10 mouse cellular contexts compared by ENCODE assay signal in the genomic region with DNA sequence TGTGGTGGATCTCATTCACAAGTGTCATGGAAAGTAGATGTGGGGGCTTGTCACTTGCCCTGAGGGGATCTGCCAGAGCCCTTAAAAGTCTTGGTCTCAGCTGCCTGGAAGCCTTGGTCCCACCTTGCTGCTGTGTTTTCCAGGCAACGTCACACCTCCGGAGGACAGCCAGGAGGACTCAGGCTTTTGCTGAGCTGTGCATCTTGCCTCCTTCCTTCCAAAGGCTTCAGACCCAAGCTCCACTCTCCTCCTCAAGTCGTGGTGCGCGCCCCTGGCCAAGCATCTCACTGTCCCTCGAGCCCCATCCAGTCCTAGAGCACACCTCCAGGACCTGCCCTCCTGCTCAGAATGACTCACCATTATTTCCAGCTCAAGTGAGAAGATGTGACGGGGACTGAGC. TPM values are rescaled to one million over a fixed set of nuclear protein-coding genes. Genes with fewer than 3 reads are reported as not detected.
DNase-seq lines count a peak whose midpoint lies in the region; ATAC-seq lines count a peak whose summit lies in the region.
"Had no signal": no experiment of that assay in that cellular context is flagged by ENCODE, and none has a peak within 500 bp of the region (broad histone marks: within the 10 kb centered on the region; RNA-seq: fewer than 3 reads in every experiment).

No protein-coding gene starts in this region.

- H3K9ac ChIP-seq in forebrain, embryonic 12.5 days, result no peak overlapping the region
- H3K9ac ChIP-seq in forebrain, embryonic 11.5 days (ENCODE audit: low read length), result no peak overlapping the region
- H3K9ac ChIP-seq in lung, embryonic 16.5 days (ENCODE audit: low read length), result peak overlapping the region; percentile 60
- peak overlapping the region; percentile 86; the same call in 1 of the 2 replicates for H3K9ac ChIP-seq in hindbrain, embryonic 16.5 days (ENCODE audit: low read depth, low read length)
- peak overlapping the region; percentile 70; the same call in 1 of the 2 replicates for H3K9ac ChIP-seq in neural tube, embryonic 15.5 days (replicated peaks)

- no peak overlapping the region for H3K27ac ChIP-seq in forebrain, embryonic 12.5 days
- no peak overlapping the region for H3K27ac ChIP-seq in forebrain, embryonic 11.5 days (ENCODE audit: low read depth, low read length)
- no peak overlapping the region for H3K27ac ChIP-seq in lung, embryonic 16.5 days (ENCODE audit: low read length)
- peak overlapping the region; percentile 91; the same call in 1 of the 2 replicates for H3K27ac ChIP-seq in hindbrain, embryonic 16.5 days (ENCODE audit: low read depth, low read length)
- H3K27ac ChIP-seq in neural tube, embryonic 15.5 days (replicated peaks), result no peak overlapping the region; the same call in 1 of the 2 replicates

- H3K4me2 ChIP-seq in forebrain, embryonic 12.5 days, result peak overlapping the region; percentile 99; the same call in 1 of the 2 replicates
- no peak overlapping the region for H3K4me2 ChIP-seq in forebrain, embryonic 11.5 days (ENCODE audit: low read depth, low read length, severe bottlenecking)
- peak overlapping the region; percentile 72 for H3K4me2 ChIP-seq in lung, embryonic 16.5 days (ENCODE audit: low read depth, low read length)
- peak overlapping the region; percentile 85 for H3K4me2 ChIP-seq in hindbrain, embryonic 16.5 days (ENCODE audit: low read length)
- H3K4me2 ChIP-seq in neural tube, embryonic 15.5 days, result peak overlapping the region; percentile 88

- H3K4me1 ChIP-seq in forebrain, embryonic 12.5 days, result peaks cover 16% of the 10 kb centered on the region
- H3K4me1 ChIP-seq in forebrain, embryonic 11.5 days (replicated peaks; ENCODE audit: control insufficient read depth, insufficient read depth, low read length), result peaks cover 2% of the 10 kb centered on the region; the same call in 1 of the 2 replicates
- H3K4me1 ChIP-seq in lung, embryonic 16.5 days (replicated peaks; ENCODE audit: control insufficient read depth, insufficient read depth, low read length), result 0 out of 2 replicates have a peak, but pooled peaks cover 5% of the 10 kb centered on the region
- peaks cover 25% of the 10 kb centered on the region for H3K4me1 ChIP-seq in hindbrain, embryonic 16.5 days (ENCODE audit: control insufficient read depth, insufficient read depth, low read depth, low read length)
- H3K4me1 ChIP-seq in neural tube, embryonic 15.5 days, result peaks cover 46% of the 10 kb centered on the region

- peaks cover 54% of the 10 kb centered on the region for H3K27me3 ChIP-seq in forebrain, embryonic 12.5 days
- peaks cover 30% of the 10 kb centered on the region for H3K27me3 ChIP-seq in forebrain, embryonic 11.5 days (ENCODE audit: control insufficient read depth, insufficient read depth, low read length)
- H3K27me3 ChIP-seq in lung, embryonic 16.5 days (ENCODE audit: control insufficient read depth, insufficient read depth, low read depth, low read length), result peaks cover 46% of the 10 kb centered on the region
- 0 out of 2 replicates have a peak, but pooled peaks cover 2% of the 10 kb centered on the region for H3K27me3 ChIP-seq in hindbrain, embryonic 16.5 days (replicated peaks; ENCODE audit: control insufficient read depth, insufficient read depth, low read length)
- H3K27me3 ChIP-seq in neural tube, embryonic 15.5 days (replicated peaks), result peaks cover 9% of the 10 kb centered on the region

- H3K4me3 ChIP-seq in forebrain, embryonic 12.5 days (replicated peaks), result no peak overlapping the region
- no peak overlapping the region for H3K4me3 ChIP-seq in forebrain, embryonic 11.5 days (ENCODE audit: low read depth, low read length)
- peak overlapping the region; percentile 47 for H3K4me3 ChIP-seq in lung, embryonic 16.5 days (ENCODE audit: low read length)
- H3K4me3 ChIP-seq in hindbrain, embryonic 16.5 days (ENCODE audit: low read length), result peak overlapping the region; percentile 74
- peak overlapping the region; percentile 59 for H3K4me3 ChIP-seq in neural tube, embryonic 15.5 days (replicated peaks)
- H3K4me3 ChIP-seq: megakaryocyte, embryonic 14.5 days had no signal

- H3K9me3 ChIP-seq in forebrain, embryonic 12.5 days, result no peaks in the 10 kb centered on the region
- H3K9me3 ChIP-seq in forebrain, embryonic 11.5 days (ENCODE audit: control insufficient read depth, low read length), result no peaks in the 10 kb centered on the region
- H3K9me3 ChIP-seq in lung, embryonic 16.5 days (ENCODE audit: control insufficient read depth, low read length), result no peaks in the 10 kb centered on the region
- no peaks in the 10 kb centered on the region for H3K9me3 ChIP-seq in hindbrain, embryonic 16.5 days (ENCODE audit: control insufficient read depth, low read length)
- no peaks in the 10 kb centered on the region for H3K9me3 ChIP-seq in neural tube, embryonic 15.5 days (replicated peaks)
- H3K9me3 ChIP-seq: megakaryocyte, embryonic 14.5 days had no signal

- ATAC-seq in forebrain, embryonic 12.5 days (ENCODE audit: low FRiP score), result no peak
- no peak for ATAC-seq in forebrain, embryonic 11.5 days (replicated peaks; ENCODE audit: low FRiP score)
- ATAC-seq in lung, embryonic 16.5 days (ENCODE audit: low read depth), result no peak
- no peak for ATAC-seq in hindbrain, embryonic 16.5 days
- no peak for ATAC-seq in neural tube, embryonic 15.5 days (ENCODE audit: low FRiP score)

- no peaks in the 10 kb centered on the region for H3K36me3 ChIP-seq in forebrain, embryonic 12.5 days (replicated peaks)
- H3K36me3 ChIP-seq in forebrain, embryonic 11.5 days (ENCODE audit: control insufficient read depth, insufficient read depth, low read length), result no peaks in the 10 kb centered on the region
- H3K36me3 ChIP-seq in lung, embryonic 16.5 days (ENCODE audit: control insufficient read depth, insufficient read depth, low read length), result no peaks in the 10 kb centered on the region
- 0 out of 2 replicates have a peak, but pooled peaks cover 3% of the 10 kb centered on the region for H3K36me3 ChIP-seq in hindbrain, embryonic 16.5 days (ENCODE audit: control insufficient read depth, insufficient read depth, low read length)
- no peaks in the 10 kb centered on the region for H3K36me3 ChIP-seq in neural tube, embryonic 15.5 days

- 67% methylated on average over 7 of the region's 7 CpGs for WGBS in forebrain, embryonic 12.5 days
- WGBS in forebrain, embryonic 11.5 days, result 76% methylated on average over 7 of the region's 7 CpGs
- 59% methylated on average over 7 of the region's 7 CpGs for WGBS in lung, embryonic 16.5 days
- WGBS in hindbrain, embryonic 16.5 days, result 67% methylated on average over 7 of the region's 7 CpGs
- WGBS in neural tube, embryonic 15.5 days, result 67% methylated on average over 7 of the region's 7 CpGs

- DNase-seq in forebrain, embryonic 11.5 days (ENCODE audit: low spot score), result no peak
- DNase-seq in lung, postnatal 10 days, result no peak
- no peak for DNase-seq in adrenal gland, adult 18-20 months (ENCODE audit: low spot score in 2 of 2)
- DNase-seq in gastrocnemius, adult 8-10 months (ENCODE audit: low spot score in 2 of 2), result no peak
- DNase-seq: B cell, adult 2 months had no signal

RNA-seq across cellular contexts. Expression of gene Kcna2, which starts 2.1 kb away (rescaled TPM):
- polyA plus RNA-seq in forebrain, embryonic 12.5 days (2016; fragmentation: Nextera tagmentation; extraction: Ambion mirVana), result 0.29 TPM in 2 replicates
- 0.05 and 0.20 TPM in 2 replicates for polyA plus RNA-seq in forebrain, embryonic 11.5 days (2014; fragmentation: Nextera tagmentation; extraction: Ambion mirVana)
- polyA plus RNA-seq in lung, embryonic 16.5 days (2015; fragmentation: Nextera tagmentation; extraction: Ambion mirVana), result 0.72 and 0.80 TPM in 2 replicates
- polyA plus RNA-seq in hindbrain, embryonic 16.5 days (2015; fragmentation: Nextera tagmentation; extraction: Ambion mirVana), result 1.9 and 2.6 TPM in 2 replicates
- 1.8 and 2.0 TPM in 2 replicates for polyA plus RNA-seq in neural tube, embryonic 15.5 days (2015; fragmentation: Nextera tagmentation; extraction: Ambion mirVana)
- total RNA-seq in adrenal gland, adult 18-20 months (2021), result 1 to 10 TPM in 1 of 2 experiments, under 1 TPM in 1; 0.66 to 1.1 TPM
- 1 to 10 TPM in 2 of 4 experiments, under 1 TPM in 2; 0.82 to 1.5 (median 1.1) TPM for total RNA-seq in gastrocnemius, adult 8-10 months (2022)

Comparison
In these comparisons a context has a peak if more than half of its experiments do, and no peak if none do; other contexts are left out.
1. H3K4me3 ChIP-seq: peak in lung, embryonic 16.5 days (single experiment), hindbrain, embryonic 16.5 days (single experiment) and neural tube, embryonic 15.5 days (single experiment); none in forebrain, embryonic 12.5 days (single experiment) and forebrain, embryonic 11.5 days (single experiment).
2. H3K9ac ChIP-seq: peak in lung, embryonic 16.5 days (single experiment), hindbrain, embryonic 16.5 days (single experiment) and neural tube, embryonic 15.5 days (single experiment); none in forebrain, embryonic 12.5 days (single experiment) and forebrain, embryonic 11.5 days (single experiment).